Mouse (Mus musculus): ENCODE measurements around the gene Atr. TPM values are rescaled to one million over a fixed set of nuclear protein-coding genes. Genes with fewer than 3 reads are reported as not detected.

Atr gene
- polyA plus RNA-seq (2014; fragmentation: Illumina TruSeq; extraction: RNeasy Lipid Tissue Mini Kit (QIAGEN cat#74804); ENCODE audit: low read depth, low replicate concordance), result 245 TPM

DNA sequence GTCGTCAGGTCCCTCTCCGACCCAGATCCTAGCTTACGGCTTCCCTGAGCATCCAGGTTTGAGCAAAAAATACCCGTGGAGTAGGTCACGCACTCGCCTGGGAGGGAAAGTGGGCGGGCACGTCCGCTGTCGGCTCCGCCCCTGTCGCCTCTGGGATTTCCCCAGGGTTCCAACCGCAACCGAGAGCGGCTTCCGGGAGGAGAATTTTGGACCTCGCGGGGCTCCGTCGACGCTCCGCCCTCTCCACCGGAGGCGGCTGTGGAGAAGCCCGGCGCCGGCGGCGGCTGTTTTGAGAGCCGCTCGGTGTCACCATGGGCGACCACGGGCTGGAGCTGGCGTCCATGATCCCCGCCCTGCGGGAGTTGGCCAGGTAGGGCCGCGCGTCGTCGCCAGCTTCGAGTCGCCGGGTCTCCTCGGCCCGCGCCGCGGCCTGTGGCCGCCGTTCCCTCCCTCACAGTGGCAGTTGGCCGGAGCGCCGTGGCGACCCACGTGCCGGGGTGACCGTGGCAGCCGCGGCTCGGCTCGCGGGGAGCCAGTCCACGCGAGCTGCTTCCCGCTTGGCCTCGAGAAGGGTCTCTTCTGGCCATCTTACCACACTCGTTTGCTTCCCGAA is at the start of gene Atr:
Atr (plus strand) TSS at position 184 of the 613 bp plus-strand sequence.

DNA sequence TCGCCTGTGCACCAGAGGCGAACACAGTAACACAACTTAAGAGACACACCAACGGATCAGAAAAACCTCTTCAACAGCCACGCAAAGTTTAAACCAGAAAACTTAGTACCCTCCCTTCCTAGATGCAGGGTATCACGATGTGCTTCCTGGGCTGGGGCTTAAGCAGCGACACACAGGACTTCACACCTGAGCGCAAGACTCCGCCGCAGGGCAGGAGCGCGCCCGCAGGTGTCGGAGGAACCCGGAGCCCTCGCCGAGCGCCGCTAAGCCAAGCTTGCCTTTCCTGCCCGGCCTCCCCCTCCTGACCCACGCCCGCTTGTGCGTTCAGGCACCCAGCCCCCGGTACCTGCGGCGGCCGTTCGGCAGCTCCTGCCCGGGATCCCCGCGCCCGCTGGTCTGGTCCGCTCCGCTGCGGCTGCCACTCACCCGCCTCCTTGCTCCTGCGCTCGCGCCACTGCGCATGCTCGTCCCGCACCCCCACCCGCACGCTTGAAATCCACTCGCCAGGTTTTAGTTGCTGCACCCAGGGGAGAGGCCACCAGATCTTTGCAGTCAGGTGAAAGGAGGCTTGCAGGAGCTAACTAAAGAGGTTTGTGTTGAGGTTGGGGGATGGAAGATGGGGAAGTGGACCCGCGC is 12.5 kb upstream of the Atr start, which contains the start of gene Pls1:
Pls1 (minus strand) TSS at position 487 of the 636 bp plus-strand sequence.

DNA sequence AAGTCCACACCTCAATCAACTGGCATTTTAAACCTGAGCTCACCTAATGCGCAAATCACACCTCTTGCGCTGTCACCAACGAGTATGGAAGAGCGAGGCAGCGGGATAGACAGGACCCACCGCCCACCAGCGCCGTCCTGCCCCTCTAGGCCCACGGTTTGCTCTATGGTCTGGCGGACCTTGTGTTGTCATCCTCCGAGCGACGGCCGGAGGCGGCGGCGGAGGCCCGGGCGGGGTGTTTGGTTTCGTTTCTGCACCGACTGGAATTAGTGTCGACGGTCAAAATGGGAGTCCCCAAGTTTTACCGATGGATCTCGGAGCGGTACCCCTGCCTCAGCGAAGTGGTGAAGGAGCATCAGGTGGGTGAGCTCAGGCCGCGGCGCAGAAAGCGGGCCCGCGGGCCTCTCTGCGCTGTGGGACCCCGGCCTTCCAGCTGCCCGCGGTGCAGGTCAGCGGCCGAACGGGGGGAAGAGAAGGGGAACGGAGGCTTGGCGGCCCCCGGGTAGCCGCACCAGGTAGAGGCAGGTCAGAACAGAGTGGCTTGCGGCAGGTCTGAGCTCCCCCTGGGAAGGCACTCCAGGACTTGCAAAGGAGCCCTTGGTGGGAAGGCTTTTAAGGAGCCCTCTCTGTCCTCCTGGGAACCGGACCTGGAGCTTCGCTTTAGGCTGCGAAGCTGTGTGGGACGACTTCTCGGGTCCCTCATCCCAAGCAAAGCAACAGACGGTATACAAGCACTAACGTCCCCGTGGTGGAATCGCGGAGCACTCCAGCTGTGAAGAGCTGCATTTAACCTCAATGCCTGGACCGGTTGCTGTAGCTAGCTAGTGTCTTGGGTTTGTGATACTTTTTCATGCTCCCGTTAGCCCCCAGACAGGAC is 97.4 kb downstream of the Atr start, which contains the start of gene Xrn1:
Xrn1 (plus strand) TSS at position 176 of the 877 bp plus-strand sequence.

Other genes with a start within 250 kb of the Atr start
- 1.1 TPM for gene Pcolce2, start 220.0 kb upstream of the Atr start, polyA plus RNA-seq (2014; fragmentation: Illumina TruSeq; extraction: RNeasy Lipid Tissue Mini Kit (QIAGEN cat#74804); ENCODE audit: low read depth, low replicate concordance)
- 11.2 TPM for gene Trpc1, start 107.2 kb upstream of the Atr start, polyA plus RNA-seq (2014; fragmentation: Illumina TruSeq; extraction: RNeasy Lipid Tissue Mini Kit (QIAGEN cat#74804); ENCODE audit: low read depth, low replicate concordance)
- gene Pls1, start 12.3 kb upstream of the Atr start, polyA plus RNA-seq (2014; fragmentation: Illumina TruSeq; extraction: RNeasy Lipid Tissue Mini Kit (QIAGEN cat#74804); ENCODE audit: low read depth, low replicate concordance), result 3.6 TPM
- 22.5 TPM for gene Xrn1, start 97.2 kb downstream of the Atr start, polyA plus RNA-seq (2014; fragmentation: Illumina TruSeq; extraction: RNeasy Lipid Tissue Mini Kit (QIAGEN cat#74804); ENCODE audit: low read depth, low replicate concordance)